Mouse (Mus musculus) embryonic facial prominence, embryonic 15.5 days (tissue): ENCODE measurements around the gene Itpr2. TPM values are rescaled to one million over a fixed set of nuclear protein-coding genes. Genes with fewer than 3 reads are reported as not detected.

Source experiments
- ATAC-seq: fragments of 200-750 bp; cut with Nextera tagmentation; 2 replicates; pipeline ENCODE4 v1.8.0; 2017; ENCODE audit warnings: low read depth, moderate TSS enrichment; ENCODE audit not compliant: insufficient number of reproducible peaks, low FRiP score, low TSS enrichment
- H3K27ac ChIP-seq: fragments of 300-500 bp; sonication (generic); replicated peaks from 2 replicates; pipeline ENCODE4 v1.5.1; 2015; ENCODE audit warnings: mild to moderate bottlenecking, inconsistent platforms
- H3K27me3 ChIP-seq: fragments of 300-500 bp; sonication (generic); 2 replicates; pipeline ENCODE4 v1.6.1; 2015; ENCODE audit warnings: inconsistent platforms
- H3K36me3 ChIP-seq: fragments of 300-500 bp; sonication (generic); 2 replicates; pipeline ENCODE4 v1.6.1; 2015; ENCODE audit warnings: mild to moderate bottlenecking, inconsistent platforms
- H3K4me1 ChIP-seq: fragments of 300-500 bp; sonication (generic); 2 replicates; pipeline ENCODE4 v1.6.1; 2015; ENCODE audit warnings: inconsistent platforms
- H3K4me2 ChIP-seq: fragments of 300-500 bp; sonication (generic); replicated peaks from 2 replicates; pipeline ENCODE4 v1.6.1; 2015; ENCODE audit warnings: mild to moderate bottlenecking, inconsistent platforms
- H3K4me3 ChIP-seq: fragments of 300-500 bp; sonication (generic); replicated peaks from 2 replicates; pipeline ENCODE4 v1.5.1; 2015; ENCODE audit warnings: mild to moderate bottlenecking, inconsistent platforms
- H3K9ac ChIP-seq: fragments of 300-500 bp; sonication (generic); 2 replicates; pipeline ENCODE4 v1.6.1; 2015; ENCODE audit warnings: inconsistent platforms
- H3K9me3 ChIP-seq: fragments of 300-500 bp; sonication (generic); replicated peaks from 2 replicates; pipeline ENCODE4 v1.6.1; 2016; ENCODE audit warnings: inconsistent platforms
- WGBS: fragments of 180-500 bp; shearing (Covaris S2); methylation state at CpG from one replicate; pipeline ENCODE4 v1.1.7; 2015; 5-methylcytosine and 5-hydroxymethylcytosine counted together
- polyA plus RNA-seq: library from polyadenylated mRNA; unstranded; fragments of >200 nt; fragmentation: Nextera tagmentation; extraction: Ambion mirVana; gene quantifications from 2 replicates; pipeline ENCODE4 v1.2.1, GENCODE M21; 2015

Gene Itpr2
- polyA plus RNA-seq, 1 experiment from 2014 or later: 13.3 TPM

GRCm38 (mm10) chr6:146235165-146235564, 266.9 kb downstream of the Itpr2 start:
- Histone ChIP-seq H3K9me3 (no peaks in the 10 kb centered on the region; the same call in 1 of the 2 replicates), H3K4me1 (no peaks in the 10 kb centered on the region), H3K27me3 (no peaks in the 10 kb centered on the region), H3K4me2 (no peak overlapping the region), H3K27ac (no peak overlapping the region), H3K36me3 (0 out of 2 replicates have a peak, but pooled peaks cover 3% of the 10 kb centered on the region), H3K9ac (no peak overlapping the region), H3K4me3 (no peak overlapping the region)
- ATAC-seq: no peak
- WGBS: 35% methylated on average over 3 of the region's 3 CpGs

GRCm38 (mm10) chr6:146234417-146234816, 267.6 kb downstream of the Itpr2 start:
- Histone ChIP-seq H3K4me2 (no peak overlapping the region), H3K4me3 (no peak overlapping the region), H3K9ac (no peak overlapping the region), H3K27ac (no peak overlapping the region), H3K36me3 (no peaks in the 10 kb centered on the region), H3K9me3 (no peaks in the 10 kb centered on the region; the same call in 1 of the 2 replicates), H3K27me3 (no peaks in the 10 kb centered on the region), H3K4me1 (no peaks in the 10 kb centered on the region)
- no peak for ATAC-seq
- 92% methylated on average over 1 of the region's 1 CpGs for WGBS

- H3K4me2 ChIP-seq: no peak overlapping the region
- ATAC-seq: no peak
- no peaks in the 10 kb centered on the region for H3K27me3 ChIP-seq
- no peak overlapping the region for H3K27ac ChIP-seq
- no peaks in the 10 kb centered on the region for H3K36me3 ChIP-seq
- WGBS: 95% methylated on average over 6 of the region's 6 CpGs
- no peaks in the 10 kb centered on the region for H3K9me3 ChIP-seq
- no peak overlapping the region for H3K4me3 ChIP-seq
- no peaks in the 10 kb centered on the region for H3K4me1 ChIP-seq
- no peak overlapping the region for H3K9ac ChIP-seq
Measured at GRCm38 (mm10) chr6:146230903-146231302, 271.1 kb downstream of the Itpr2 start.

- no peak for ATAC-seq
Measured at GRCm38 (mm10) chr6:146230373-146230788, 271.6 kb downstream of the Itpr2 start.

GRCm38 (mm10) chr6:146229967-146230366, 272.1 kb downstream of the Itpr2 start:
- Histone ChIP-seq H3K36me3 (no peaks in the 10 kb centered on the region), H3K4me2 (no peak overlapping the region), H3K27me3 (no peaks in the 10 kb centered on the region), H3K4me1 (no peaks in the 10 kb centered on the region), H3K9ac (no peak overlapping the region), H3K27ac (no peak overlapping the region), H3K9me3 (no peaks in the 10 kb centered on the region), H3K4me3 (no peak overlapping the region)
- ATAC-seq: no peak
- 78% methylated on average over 2 of the region's 2 CpGs for whole genome bisulfite sequencing

More at GRCm38 (mm10) chr6:146230373-146230788, 271.6 kb downstream of the Itpr2 start:
- Histone ChIP-seq H3K9ac (no peak overlapping the region), H3K4me3 (no peak overlapping the region), H3K4me2 (no peak overlapping the region), H3K27ac (no peak overlapping the region), H3K36me3 (no peaks in the 10 kb centered on the region), H3K9me3 (no peaks in the 10 kb centered on the region), H3K27me3 (no peaks in the 10 kb centered on the region), H3K4me1 (no peaks in the 10 kb centered on the region)
- WGBS: 57% methylated on average over 9 of the region's 9 CpGs

- no peaks in the 10 kb centered on the region for H3K9me3 ChIP-seq
- 61% methylated on average over 9 of the region's 9 CpGs for WGBS
- no peaks in the 10 kb centered on the region for H3K27me3 ChIP-seq
- no peaks in the 10 kb centered on the region for H3K36me3 ChIP-seq
- no peaks in the 10 kb centered on the region for H3K4me1 ChIP-seq
- no peak overlapping the region for H3K4me2 ChIP-seq
- H3K27ac ChIP-seq: no peak overlapping the region
- no peak overlapping the region for H3K9ac ChIP-seq
- no peak overlapping the region for H3K4me3 ChIP-seq
- ATAC-seq: no peak
Measured at GRCm38 (mm10) chr6:146229519-146229918, 272.5 kb downstream of the Itpr2 start.

GRCm38 (mm10) chr6:146228048-146228447, 274.0 kb downstream of the Itpr2 start:
- H3K27ac ChIP-seq: no peak overlapping the region
- H3K36me3 ChIP-seq: no peaks in the 10 kb centered on the region
- no peaks in the 10 kb centered on the region for H3K9me3 ChIP-seq
- no peaks in the 10 kb centered on the region for H3K27me3 ChIP-seq
- no peak overlapping the region for H3K4me2 ChIP-seq
- H3K4me3 ChIP-seq: no peak overlapping the region
- ATAC-seq: no peak
- no peak overlapping the region for H3K9ac ChIP-seq
- WGBS: 83% methylated on average over 3 of the region's 3 CpGs
- no peaks in the 10 kb centered on the region for H3K4me1 ChIP-seq

GRCm38 (mm10) chr6:146222403-146223063, 279.5 kb downstream of the Itpr2 start:
- Histone ChIP-seq H3K4me3 (no peak overlapping the region), H3K9me3 (no peaks in the 10 kb centered on the region), H3K27me3 (no peaks in the 10 kb centered on the region), H3K27ac (no peak overlapping the region), H3K4me2 (no peak overlapping the region), H3K4me1 (peaks cover 7% of the 10 kb centered on the region), H3K9ac (no peak overlapping the region), H3K36me3 (no peaks in the 10 kb centered on the region)
- WGBS: 61% methylated on average over 8 of the region's 8 CpGs
- ATAC-seq: no peak

GRCm38 (mm10) chr6:146221371-146222336, 280.4 kb downstream of the Itpr2 start:
- H3K4me2 ChIP-seq: no peak overlapping the region
- H3K27me3 ChIP-seq: no peaks in the 10 kb centered on the region
- peak; percentile 69; the same call in 1 of the 2 replicates for ATAC-seq
- peak overlapping the region; percentile 9; the same call in 1 of the 2 replicates for H3K27ac ChIP-seq
- H3K36me3 ChIP-seq: no peaks in the 10 kb centered on the region
- WGBS: 52% methylated on average over 23 of the region's 23 CpGs
- H3K9me3 ChIP-seq: no peaks in the 10 kb centered on the region
- H3K4me3 ChIP-seq: no peak overlapping the region
- peaks cover 7% of the 10 kb centered on the region for H3K4me1 ChIP-seq
- no peak overlapping the region for H3K9ac ChIP-seq

- H3K27me3 ChIP-seq: no peaks in the 10 kb centered on the region
- H3K9me3 ChIP-seq: no peaks in the 10 kb centered on the region
- H3K4me1 ChIP-seq: peaks cover 7% of the 10 kb centered on the region
- H3K36me3 ChIP-seq: no peaks in the 10 kb centered on the region
- no peak for ATAC-seq
- H3K27ac ChIP-seq: no peak overlapping the region
- H3K9ac ChIP-seq: no peak overlapping the region
- H3K4me3 ChIP-seq: no peak overlapping the region
- 91% methylated on average over 5 of the region's 5 CpGs for WGBS
- H3K4me2 ChIP-seq: no peak overlapping the region
Measured at GRCm38 (mm10) chr6:146220071-146220470, 282.0 kb downstream of the Itpr2 start.

- ATAC-seq: no peak
- no peak overlapping the region for H3K9ac ChIP-seq
- peaks cover 7% of the 10 kb centered on the region for H3K4me1 ChIP-seq
- no peaks in the 10 kb centered on the region for H3K27me3 ChIP-seq
- no peak overlapping the region for H3K27ac ChIP-seq
- no peaks in the 10 kb centered on the region for H3K9me3 ChIP-seq
- 91% methylated on average over 12 of the region's 12 CpGs for WGBS
- no peak overlapping the region for H3K4me2 ChIP-seq
- no peaks in the 10 kb centered on the region for H3K36me3 ChIP-seq
- H3K4me3 ChIP-seq: no peak overlapping the region
Measured at GRCm38 (mm10) chr6:146219534-146219933, 282.5 kb downstream of the Itpr2 start.
